Mouse (Mus musculus) heart, adult 2 months (tissue): ENCODE data around the gene Tufm.

Experiments used
- CTCF ChIP-seq: fragments of 200-600 bp; IDR thresholded peaks from 2 replicates; pipeline ENCODE4 v1.8.1; 2022; ENCODE audit warnings: antibody characterized with exemption, mild to moderate bottlenecking, moderate library complexity
- EP300 ChIP-seq: fragments of 200-500 bp; IDR thresholded peaks from 2 replicates; pipeline ENCODE4 v1.6.1; 2011; ENCODE audit warnings: low read depth, low read length, control low read depth; ENCODE audit not compliant: insufficient read depth
- POLR2A ChIP-seq: fragments of 200-500 bp; IDR thresholded peaks from 2 replicates; pipeline ENCODE4 v1.6.1; 2011; ENCODE audit warnings: mild to moderate bottlenecking, low read depth, low read length, control low read depth; ENCODE audit not compliant: insufficient read depth

- TF ChIP-seq POLR2A (no peak), CTCF (no peak), EP300 (no peak)
Observed at GRCm38 (mm10) chr7:126448481-126448880, 38.7 kb upstream of the Tufm start.
